Mouse (Mus musculus) intestine, embryonic 14.5 days (tissue): ENCODE data around the gene Ltc4s. TPM values are rescaled to one million over a fixed set of nuclear protein-coding genes. Genes with fewer than 3 reads are reported as not detected.
A peak's percentile ranks its signal among the peaks of the same experiment; 100 is the strongest.

Experiments used
- ATAC-seq: fragments of 200-750 bp; cut with Nextera tagmentation; replicated peaks from 2 replicates; pipeline ENCODE4 v1.8.0; 2017; ENCODE audit warnings: low read depth, moderate number of reproducible peaks, moderate TSS enrichment, moderate library complexity; ENCODE audit not compliant: low FRiP score, low TSS enrichment
- DNase-seq: peaks from one replicate; pipeline ENCODE4 v3.0.0-alpha.2; 2018; ENCODE audit warnings: low spot score
- H3K27ac ChIP-seq: fragments of 300-500 bp; sonication (generic); 2 replicates; pipeline ENCODE4 v1.5.1; 2014; ENCODE audit warnings: low read depth, mild to moderate bottlenecking, control low read depth
- H3K27me3 ChIP-seq: fragments of 300-500 bp; sonication (generic); replicated peaks from 2 replicates; pipeline ENCODE4 v1.6.1; 2014; ENCODE audit warnings: low read length, control low read depth; ENCODE audit not compliant: control insufficient read depth, insufficient read depth
- H3K36me3 ChIP-seq: fragments of 300-500 bp; sonication (generic); 2 replicates; pipeline ENCODE4 v1.6.1; 2014; ENCODE audit warnings: low read length, control low read depth; ENCODE audit not compliant: control insufficient read depth, insufficient read depth
- H3K4me1 ChIP-seq: fragments of 300-500 bp; sonication (generic); replicated peaks from 2 replicates; pipeline ENCODE4 v1.6.1; 2014; ENCODE audit warnings: low read length, control low read depth, mixed read lengths; ENCODE audit not compliant: control insufficient read depth, insufficient read depth
- H3K4me2 ChIP-seq: fragments of 300-500 bp; sonication (generic); 2 replicates; pipeline ENCODE4 v1.6.1; 2014; ENCODE audit warnings: low read length
- H3K4me3 ChIP-seq: fragments of 300-500 bp; sonication (generic); 2 replicates; pipeline ENCODE4 v1.5.1; 2014; ENCODE audit warnings: low read depth, low read length, control low read depth, mixed read lengths
- H3K9ac ChIP-seq: fragments of 300-500 bp; sonication (generic); 2 replicates; pipeline ENCODE4 v1.6.1; 2014; ENCODE audit warnings: mild to moderate bottlenecking, low read length
- H3K9me3 ChIP-seq: fragments of 300-500 bp; sonication (generic); 2 replicates; pipeline ENCODE4 v1.6.1; 2016; ENCODE audit warnings: low read length, control low read depth; ENCODE audit not compliant: control insufficient read depth
- WGBS: fragments of 180-500 bp; shearing (Covaris S2); extraction: QIAGEN DNeasy Blood & Tissue Kit; methylation state at CpG from one replicate; pipeline ENCODE4 v1.1.7; 2014; 5-methylcytosine and 5-hydroxymethylcytosine counted together
- polyA plus RNA-seq: library from polyadenylated mRNA; unstranded; fragments of >200 nt; fragmentation: Nextera tagmentation; extraction: Ambion mirVana; gene quantifications from 2 replicates; pipeline ENCODE4 v1.2.1, GENCODE M21; 2014

Gene Ltc4s
- polyA plus RNA-seq, 1 experiment from 2014 or later: 3.4 TPM

DNA sequence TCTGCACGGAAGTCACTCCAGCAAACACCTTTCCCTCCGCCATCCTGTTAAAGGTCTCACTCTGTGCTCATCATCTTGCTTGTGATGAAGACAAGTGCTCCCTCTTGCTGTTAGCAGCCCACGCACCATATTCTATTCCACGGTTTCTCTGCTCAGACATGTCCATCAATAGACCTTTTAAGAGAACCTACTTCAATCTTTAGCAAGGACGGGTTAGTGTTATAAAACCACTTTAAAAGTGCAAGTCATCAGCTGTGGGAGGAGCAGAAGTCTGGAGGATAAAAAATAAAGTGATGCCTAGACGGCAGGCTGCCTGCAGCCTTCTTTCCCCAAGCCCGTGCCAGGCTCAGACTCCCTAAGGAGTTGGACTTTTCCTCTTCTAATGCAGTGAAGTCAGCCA, 18.2 kb upstream of the Ltc4s start:
- Histone ChIP-seq H3K4me2 (no peak overlapping the region), H3K9me3 (no peaks in the 10 kb centered on the region), H3K4me3 (no peak overlapping the region), H3K27me3 (no peaks in the 10 kb centered on the region), H3K27ac (no peak overlapping the region), H3K36me3 (peaks cover 60% of the 10 kb centered on the region), H3K9ac (no peak overlapping the region), H3K4me1 (peaks cover 11% of the 10 kb centered on the region; the same call in 1 of the 2 replicates)
- no peak for ATAC-seq
- no peak for DNase-seq
- 86% methylated on average over 7 of the region's 7 CpGs for WGBS

DNA sequence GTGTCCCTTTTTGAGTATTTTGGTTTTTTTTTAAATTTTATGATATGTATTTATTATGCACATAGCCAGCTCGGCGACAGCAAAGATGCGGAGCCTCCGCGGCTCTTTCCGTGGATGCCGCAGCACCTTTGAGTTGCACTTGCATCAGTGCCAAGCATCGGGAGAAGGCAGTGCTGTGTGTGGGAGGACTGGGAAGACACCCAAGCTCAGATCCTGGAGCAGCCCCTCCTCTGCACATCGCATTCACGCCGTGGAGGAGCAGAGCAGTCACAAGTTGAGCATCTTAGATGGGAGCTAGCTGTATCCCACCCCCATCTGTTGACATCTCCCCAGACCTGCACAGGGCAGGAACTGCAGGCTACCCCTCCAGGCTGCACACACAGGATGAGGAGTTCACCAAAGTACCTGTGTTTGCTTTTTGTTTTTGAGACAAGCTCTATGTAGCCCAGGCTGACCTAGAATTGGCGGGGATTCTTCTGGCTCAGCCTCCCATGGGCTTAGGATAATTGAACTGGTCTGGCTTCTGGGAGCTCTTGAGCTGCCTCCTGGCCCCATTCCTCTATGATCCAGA, 15.7 kb upstream of the Ltc4s start:
- no peak for DNase-seq
- WGBS: 76% methylated on average over 12 of the region's 12 CpGs
- Histone ChIP-seq H3K4me1 (peaks cover 11% of the 10 kb centered on the region; the same call in 1 of the 2 replicates), H3K27me3 (no peaks in the 10 kb centered on the region), H3K27ac (no peak overlapping the region), H3K4me2 (no peak overlapping the region), H3K9ac (no peak overlapping the region), H3K4me3 (no peak overlapping the region), H3K36me3 (peaks cover 35% of the 10 kb centered on the region), H3K9me3 (no peaks in the 10 kb centered on the region)
- ATAC-seq: no peak

DNA sequence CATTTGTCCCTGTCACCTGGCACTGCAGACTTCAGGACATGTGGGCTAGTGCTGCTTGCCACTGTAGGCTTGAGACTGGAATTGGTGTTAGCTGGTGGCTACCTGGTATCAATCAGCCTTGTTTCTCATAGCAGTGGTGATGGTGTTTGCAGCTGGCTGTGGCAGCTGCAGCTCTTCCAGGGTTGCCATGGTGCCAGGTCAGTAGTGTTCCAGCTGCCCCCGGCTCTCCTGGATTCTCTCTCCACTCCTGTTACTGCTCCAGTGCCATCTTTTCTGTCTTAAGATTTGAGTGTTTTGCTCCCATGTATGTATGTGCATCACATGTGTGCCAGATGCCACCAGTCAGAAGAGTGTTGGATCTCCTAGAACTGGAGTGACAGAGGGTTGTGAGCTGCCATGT, 15.0 kb upstream of the Ltc4s start:
- DNase-seq (no peak), ATAC-seq (no peak)
- H3K4me1 ChIP-seq: peaks cover 11% of the 10 kb centered on the region; the same call in 1 of the 2 replicates
- H3K27ac ChIP-seq: no peak overlapping the region
- H3K4me3 ChIP-seq: no peak overlapping the region
- H3K9ac ChIP-seq: no peak overlapping the region
- 33% methylated on average over 1 of the region's 1 CpGs for WGBS
- peaks cover 28% of the 10 kb centered on the region for H3K36me3 ChIP-seq
- H3K9me3 ChIP-seq: no peaks in the 10 kb centered on the region
- H3K27me3 ChIP-seq: no peaks in the 10 kb centered on the region
- no peak overlapping the region for H3K4me2 ChIP-seq

DNA sequence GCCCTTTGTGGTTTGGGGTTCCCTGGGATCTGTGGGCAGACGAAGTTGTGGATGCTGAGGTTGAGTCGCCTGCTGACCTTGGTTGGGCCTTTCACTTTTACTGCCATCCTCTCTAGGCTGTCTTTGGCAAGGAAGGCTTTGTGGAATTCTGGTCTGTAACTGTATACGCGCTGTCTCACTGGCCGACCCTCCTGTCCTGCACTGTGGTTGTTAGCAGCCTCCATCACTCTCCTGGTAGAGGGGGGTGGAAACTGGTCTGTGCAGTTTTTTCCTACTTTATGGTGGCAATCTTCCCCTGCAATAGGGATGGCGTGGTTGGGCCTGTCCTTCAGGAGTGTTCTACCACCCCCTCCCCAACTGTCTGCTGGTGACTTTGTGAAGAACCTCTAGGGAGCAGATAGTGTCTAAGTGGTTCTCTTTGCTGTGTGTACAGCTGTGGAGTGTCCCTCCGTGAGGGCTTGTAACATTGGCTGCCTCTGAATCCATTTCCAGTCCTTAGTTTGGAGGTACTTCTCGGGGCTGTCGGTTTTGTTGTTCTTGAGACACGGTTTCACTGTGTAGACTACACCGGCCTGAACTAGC, 14.4 kb upstream of the Ltc4s start:
- Histone ChIP-seq H3K27ac (no peak overlapping the region), H3K9ac (no peak overlapping the region)
- no peak for DNase-seq

DNA sequence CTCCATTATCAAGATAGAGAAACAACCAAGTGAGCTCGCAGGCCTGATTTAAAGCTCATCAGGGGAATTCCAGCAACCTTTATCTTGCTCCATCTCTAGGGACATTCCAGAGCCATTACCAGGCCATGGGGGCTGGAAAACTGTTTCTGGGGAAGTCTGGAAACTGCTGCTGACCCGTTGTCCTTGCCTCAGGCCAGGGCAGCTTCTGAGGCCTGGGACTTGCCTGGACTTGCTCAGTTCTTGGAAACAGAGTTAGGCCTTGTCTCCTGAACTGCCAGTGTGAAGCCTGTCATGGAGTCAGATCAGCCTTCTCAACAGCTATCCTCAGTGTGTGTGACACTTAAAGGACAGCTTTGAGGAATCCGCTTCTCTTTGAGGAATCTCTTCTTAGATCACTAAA, 13.8 kb upstream of the Ltc4s start:
- H3K36me3 ChIP-seq: peaks cover 16% of the 10 kb centered on the region
- H3K9me3 ChIP-seq: no peaks in the 10 kb centered on the region
- no peaks in the 10 kb centered on the region for H3K27me3 ChIP-seq
- H3K4me1 ChIP-seq: peaks cover 11% of the 10 kb centered on the region; the same call in 1 of the 2 replicates
- no peak overlapping the region for H3K4me2 ChIP-seq
- ATAC-seq: no peak
- no peak overlapping the region for H3K27ac ChIP-seq
- no peak overlapping the region for H3K4me3 ChIP-seq
- 36% methylated on average over 3 of the region's 3 CpGs for WGBS
- no peak for DNase-seq
- no peak overlapping the region for H3K9ac ChIP-seq

More for the DNA sequence above, 14.4 kb upstream of the Ltc4s start:
- Histone ChIP-seq H3K4me1 (peaks cover 11% of the 10 kb centered on the region; the same call in 1 of the 2 replicates), H3K4me2 (no peak overlapping the region), H3K27me3 (no peaks in the 10 kb centered on the region), H3K36me3 (peaks cover 22% of the 10 kb centered on the region), H3K9me3 (no peaks in the 10 kb centered on the region), H3K4me3 (no peak overlapping the region)
- ATAC-seq: peak; percentile 68; the same call in 1 of the 2 replicates
- WGBS: 43% methylated on average over 11 of the region's 11 CpGs

DNA sequence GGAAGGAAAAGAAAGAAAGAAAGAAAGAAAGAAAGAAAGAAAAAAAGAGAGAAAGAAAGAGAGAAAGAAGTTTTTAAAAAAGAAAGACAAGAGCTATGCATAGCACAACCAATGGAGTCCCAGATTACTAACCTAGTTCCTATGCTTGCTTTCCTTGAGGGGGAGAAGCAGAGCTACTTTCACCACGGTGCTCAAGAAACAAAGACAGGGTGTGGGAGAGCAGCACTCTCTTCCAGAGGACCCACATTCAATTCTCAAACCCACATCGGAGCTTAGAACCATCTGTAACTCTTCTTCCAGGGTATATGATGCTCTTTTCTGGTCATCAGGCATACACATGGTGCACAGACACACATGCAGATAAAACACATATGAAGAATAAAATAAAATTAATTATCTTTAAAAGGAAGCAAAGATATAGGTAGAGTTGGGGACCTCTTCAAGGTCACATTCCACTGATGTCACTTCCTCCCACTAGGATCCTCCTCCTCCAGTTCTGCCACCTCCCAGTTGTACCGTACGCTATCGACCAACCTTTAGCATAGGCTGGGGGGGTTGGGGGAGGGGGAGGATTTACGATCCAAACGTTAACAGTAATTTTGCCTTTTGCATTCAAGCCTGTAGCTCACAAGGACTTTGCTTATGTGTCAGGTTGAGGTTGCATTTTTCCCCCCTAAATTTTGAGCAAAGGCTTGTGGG, 10.2 kb upstream of the Ltc4s start:
- Histone ChIP-seq H3K27me3 (no peaks in the 10 kb centered on the region), H3K36me3 (no peaks in the 10 kb centered on the region), H3K4me1 (peaks cover 11% of the 10 kb centered on the region; the same call in 1 of the 2 replicates), H3K4me2 (no peak overlapping the region), H3K4me3 (no peak overlapping the region), H3K9me3 (no peaks in the 10 kb centered on the region), H3K9ac (no peak overlapping the region), H3K27ac (no peak overlapping the region)
- 70% methylated on average over 7 of the region's 7 CpGs for WGBS
- ATAC-seq: no peak
- no peak for DNase-seq

DNA sequence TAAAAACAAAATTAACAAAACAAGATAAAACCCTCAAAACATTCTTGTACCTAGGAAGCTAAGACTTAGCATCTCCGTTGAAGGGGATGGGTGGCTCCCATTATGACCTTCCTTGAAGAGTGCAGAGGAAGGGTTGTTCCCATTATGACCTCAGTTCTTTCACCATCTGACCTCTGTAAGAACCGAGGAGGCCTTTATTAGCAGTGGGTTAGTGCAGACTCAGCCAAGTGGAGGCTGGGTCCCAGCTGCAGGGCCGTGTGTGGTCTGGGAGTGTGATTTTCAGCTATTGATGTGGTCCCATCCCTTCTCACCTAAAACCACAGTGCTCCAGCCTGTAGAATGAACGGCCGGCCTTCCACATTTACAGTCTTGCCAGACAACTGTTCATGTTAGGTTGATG, 6.9 kb upstream of the Ltc4s start:
- no peak overlapping the region for H3K4me2 ChIP-seq
- H3K27ac ChIP-seq: no peak overlapping the region
- no peaks in the 10 kb centered on the region for H3K9me3 ChIP-seq
- no peaks in the 10 kb centered on the region for H3K4me1 ChIP-seq
- DNase-seq (no peak), ATAC-seq (no peak)
- H3K9ac ChIP-seq: no peak overlapping the region
- H3K27me3 ChIP-seq: no peaks in the 10 kb centered on the region
- H3K4me3 ChIP-seq: no peak overlapping the region
- whole genome bisulfite sequencing: 69% methylated on average over 5 of the region's 5 CpGs
- H3K36me3 ChIP-seq: no peaks in the 10 kb centered on the region

DNA sequence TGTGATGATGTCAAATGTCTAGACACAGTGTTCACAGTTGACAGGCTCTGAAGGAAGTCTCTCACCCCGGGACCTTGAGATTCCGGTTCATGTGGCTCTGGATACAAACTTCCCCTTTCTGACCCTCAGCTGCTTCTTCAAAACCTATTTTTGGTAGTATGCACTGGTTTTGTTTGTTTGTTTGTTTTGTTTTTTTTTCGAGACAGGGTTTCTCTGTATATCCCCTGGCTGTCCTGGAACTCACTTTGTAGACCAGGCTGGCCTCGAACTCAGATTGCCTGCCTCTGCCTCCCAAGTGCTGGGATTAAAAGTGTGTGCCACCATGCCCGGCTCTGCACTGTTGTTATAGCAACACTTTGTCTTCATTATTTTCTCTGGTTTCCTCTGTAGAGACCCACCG, 5.5 kb upstream of the Ltc4s start:
- H3K27me3 ChIP-seq: 0 out of 2 replicates have a peak, but pooled peaks cover 5% of the 10 kb centered on the region
- DNase-seq (no peak), ATAC-seq (no peak)
- H3K36me3 ChIP-seq: no peaks in the 10 kb centered on the region
- no peak overlapping the region for H3K9ac ChIP-seq
- no peak overlapping the region for H3K4me3 ChIP-seq
- no peak overlapping the region for H3K27ac ChIP-seq
- no peak overlapping the region for H3K4me2 ChIP-seq
- H3K9me3 ChIP-seq: no peaks in the 10 kb centered on the region
- WGBS: 75% methylated on average over 6 of the region's 6 CpGs
- no peaks in the 10 kb centered on the region for H3K4me1 ChIP-seq
